Mouse (Mus musculus) embryo, embryonic 10 days (tissue): Measurements from ENCODE around the gene Hnrnpl.

Source experiments
- DNase-seq: peaks from one replicate; pipeline ENCODE4 v3.0.0-alpha.2; 2015; ENCODE audit warnings: low spot score

Gene Hnrnpl

DNA sequence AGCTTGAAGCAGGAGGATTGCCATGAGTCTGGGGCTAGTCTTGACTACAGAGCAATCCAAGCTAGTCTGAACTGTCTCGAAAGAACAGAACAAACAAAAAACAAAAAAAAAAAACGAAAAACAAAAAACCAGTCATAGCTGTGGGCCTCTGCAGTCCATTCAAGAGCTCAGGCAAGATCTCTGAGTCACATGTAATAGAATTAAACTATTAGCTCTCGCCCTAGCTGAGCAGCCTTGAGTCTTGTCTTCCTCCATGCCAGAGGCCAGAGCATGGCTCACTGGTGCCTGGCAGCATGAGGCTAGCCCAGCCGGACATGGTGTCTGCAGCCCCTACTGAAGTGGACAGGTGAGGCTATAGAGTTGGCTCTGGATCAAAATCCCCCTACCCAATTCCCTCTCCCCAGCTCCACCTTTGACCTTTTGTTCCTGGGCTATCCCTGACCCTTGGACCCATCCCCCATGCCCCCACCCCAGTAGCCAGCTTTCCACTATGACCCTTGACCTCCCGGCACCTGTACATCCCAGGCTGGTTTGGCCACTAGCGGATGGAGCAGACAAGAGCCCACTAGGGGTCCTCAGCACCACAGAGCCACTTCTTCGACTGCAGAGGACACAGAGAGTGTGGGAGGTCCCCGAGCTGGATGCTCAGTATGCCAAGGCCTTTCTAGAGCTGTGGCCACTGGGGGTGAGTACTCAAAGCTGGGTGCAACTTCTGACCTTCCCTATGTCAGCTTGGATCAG, 18.1 kb upstream of the Hnrnpl start:
- DNase-seq: peak; percentile 70

- DNase-seq: no peak
Observed at GRCm38 (mm10) chr7:28791706-28792105, 16.6 kb upstream of the Hnrnpl start.

DNA sequence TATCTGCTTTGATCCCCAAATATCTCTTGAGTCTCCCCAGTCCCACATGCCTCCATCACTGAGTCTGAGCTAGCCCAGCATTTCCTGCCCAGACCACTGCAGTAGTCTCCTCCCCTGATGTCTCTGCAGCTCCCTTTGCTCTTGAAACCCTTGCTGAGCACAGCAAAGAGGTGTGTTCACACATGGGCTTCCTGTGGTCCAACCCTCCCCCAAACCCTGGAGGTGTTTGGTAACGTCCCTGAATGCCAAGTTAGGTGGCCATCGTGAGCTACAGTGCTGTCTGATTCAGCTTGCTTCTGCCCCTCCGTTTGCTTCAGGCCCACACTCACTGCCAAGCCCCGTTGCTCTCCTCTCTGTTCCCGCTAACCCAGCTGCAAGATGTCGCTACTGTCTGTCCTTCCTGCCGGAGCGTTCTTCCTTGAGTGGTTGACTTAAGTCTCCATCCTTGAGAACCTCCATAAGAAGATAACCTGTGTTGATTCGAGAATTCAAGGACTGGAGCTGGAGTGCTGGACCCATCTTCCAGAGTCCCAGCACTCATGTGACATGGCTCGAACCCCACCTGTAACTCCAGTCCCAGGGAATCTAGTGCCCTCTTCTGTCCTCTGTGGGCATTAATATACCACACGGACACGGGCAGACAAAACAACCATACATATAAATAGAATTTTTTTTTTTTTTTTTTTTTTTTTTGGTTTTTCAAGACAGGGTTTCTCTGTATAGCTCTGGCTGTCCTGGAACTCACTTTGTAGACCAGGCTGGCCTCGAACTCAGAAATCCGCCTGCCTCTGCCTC, 15.8 kb upstream of the Hnrnpl start:
- DNase-seq: no peak

GRCm38 (mm10) chr7:28793834-28794233, 14.5 kb upstream of the Hnrnpl start:
- DNase-seq: peak; percentile 40

- DNase-seq: no peak
Observed at GRCm38 (mm10) chr7:28794496-28794895, 13.8 kb upstream of the Hnrnpl start.

DNA sequence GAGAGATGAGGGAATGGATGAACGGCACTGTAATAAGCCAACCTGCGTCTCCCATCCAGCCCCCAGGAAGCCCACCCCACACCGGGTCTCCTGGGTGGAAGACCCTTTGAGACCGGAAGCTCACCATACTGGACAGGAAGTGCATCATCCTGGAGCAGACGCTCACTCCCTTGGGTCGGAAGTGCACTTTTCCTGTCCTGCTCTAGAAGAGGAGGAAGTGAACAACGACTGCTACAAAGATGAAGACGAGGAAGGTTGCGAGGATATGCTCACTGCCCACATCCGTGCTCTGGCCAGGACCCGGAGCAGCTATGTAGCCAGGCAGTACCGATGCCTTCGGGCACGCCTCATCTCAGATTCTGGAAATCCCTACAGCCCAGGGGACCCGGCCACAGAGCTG, 12.5 kb upstream of the Hnrnpl start:
- DNase-seq: no peak

DNA sequence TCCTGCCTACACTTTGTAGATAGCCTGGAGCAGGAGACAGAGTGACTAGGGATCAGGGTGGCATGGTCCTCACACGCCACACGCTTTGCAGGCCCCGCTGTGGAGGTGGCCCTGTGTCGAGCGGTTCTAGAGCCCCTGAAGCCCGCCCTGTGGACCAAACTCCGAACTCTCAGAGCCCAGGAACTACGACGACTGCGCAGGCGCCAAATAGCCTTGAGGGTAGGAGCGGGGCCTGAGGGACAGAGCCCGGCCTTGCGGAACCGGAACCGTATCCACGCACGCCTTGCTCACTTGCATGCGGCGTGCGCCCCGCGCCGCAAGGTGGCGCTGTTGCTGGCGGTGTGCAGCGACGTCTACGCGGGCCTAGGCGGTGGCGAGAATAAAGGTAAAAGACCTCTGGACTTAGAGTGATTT, 11.8 kb upstream of the Hnrnpl start:
- peak; percentile 85 for DNase-seq

DNA sequence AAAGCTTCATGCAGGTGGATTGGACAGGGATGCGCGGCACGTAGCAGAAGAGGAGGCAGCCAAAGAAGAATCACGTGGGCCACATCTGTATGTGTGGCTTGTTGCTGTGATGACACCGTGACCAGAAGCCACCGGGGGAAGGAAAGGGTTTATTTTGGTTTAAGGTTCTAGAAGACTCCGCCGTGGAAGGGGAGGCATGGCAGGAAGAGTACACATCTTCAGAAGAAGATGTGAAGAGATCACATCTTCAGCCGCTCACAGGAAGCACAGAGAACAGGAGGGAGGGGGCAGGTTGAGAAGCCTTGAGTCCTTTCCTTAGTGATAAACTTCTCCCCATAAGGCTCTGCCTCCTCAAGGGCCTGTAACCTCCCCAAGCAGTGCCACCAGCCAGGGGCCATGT, 8.3 kb upstream of the Hnrnpl start:
- no peak for DNase-seq

DNA sequence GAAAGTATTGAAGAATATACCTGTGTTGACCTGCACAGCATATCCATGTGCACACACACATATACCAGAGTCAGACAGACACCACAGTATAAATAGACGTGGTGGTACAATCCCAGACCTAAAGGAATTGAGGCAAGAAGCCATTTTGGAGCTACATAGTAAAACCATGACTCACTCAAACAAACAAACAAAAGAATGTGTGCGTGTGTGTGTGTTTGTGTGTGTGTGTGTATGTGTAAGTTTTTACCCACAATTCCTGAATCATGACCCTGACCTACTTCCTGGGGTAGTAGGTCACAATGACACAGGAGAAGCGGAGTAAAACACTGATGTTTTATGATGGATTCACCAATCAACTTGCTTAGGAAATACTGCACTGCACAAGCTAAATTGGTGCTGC, 6.9 kb upstream of the Hnrnpl start:
- no peak for DNase-seq

GRCm38 (mm10) chr7:28801901-28802670, 6.3 kb upstream of the Hnrnpl start:
- peak; percentile 54 for DNase-seq

DNA sequence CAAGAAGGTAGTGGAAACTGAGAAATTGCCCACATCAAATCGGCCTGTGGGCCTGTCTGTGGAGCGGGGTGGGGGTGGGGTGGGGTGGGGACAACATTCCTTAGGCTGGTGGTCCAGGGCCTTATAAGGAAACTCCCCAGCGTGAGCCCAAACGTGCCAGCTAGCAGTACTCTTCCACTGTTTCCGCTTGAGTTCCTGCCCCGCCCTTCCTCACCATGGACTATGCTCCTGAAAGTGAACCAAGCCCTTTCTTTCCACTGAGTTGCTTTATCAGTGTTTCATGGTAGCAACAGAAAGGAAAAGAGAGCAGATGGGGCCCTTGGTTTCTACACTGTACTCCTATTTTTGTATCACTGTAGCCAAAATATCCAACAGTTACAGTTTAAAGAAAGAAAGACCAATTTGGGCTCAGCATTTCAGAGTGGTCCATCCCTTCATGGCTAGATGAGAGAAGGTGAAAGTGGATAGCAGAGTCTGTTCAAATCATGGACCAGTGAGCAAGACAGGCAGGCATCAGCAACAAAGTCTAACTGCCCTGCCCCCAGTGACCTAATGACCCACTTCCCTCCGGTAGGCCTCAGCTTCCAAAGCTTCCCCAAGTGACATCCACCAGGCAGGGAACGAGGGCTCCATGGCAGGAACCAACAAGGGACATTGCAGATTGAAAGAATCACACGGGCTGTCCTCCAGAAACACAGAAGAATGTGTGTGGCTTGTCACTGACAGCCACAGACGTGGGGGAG, 5.3 kb upstream of the Hnrnpl start:
- DNase-seq: peak; percentile 84

DNA sequence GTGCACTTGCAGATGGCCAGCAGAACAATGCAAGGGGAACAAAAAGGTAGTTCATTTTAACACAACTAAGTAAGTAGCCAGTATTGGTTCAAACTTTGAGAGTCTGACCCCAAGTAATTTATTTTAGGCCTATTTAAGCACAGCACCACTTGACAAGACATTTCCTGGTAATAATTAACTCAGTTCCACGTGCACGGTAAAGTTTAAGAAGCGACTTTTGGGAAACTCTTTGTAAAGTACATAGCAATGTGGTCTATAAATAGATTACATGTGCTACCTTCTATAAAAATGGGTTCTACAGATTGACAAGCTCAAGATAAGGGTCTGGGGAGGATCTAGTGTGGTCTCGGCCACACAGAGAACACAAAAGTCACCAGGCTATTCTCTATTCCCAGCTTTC, 4.6 kb upstream of the Hnrnpl start:
- DNase-seq: no peak

GRCm38 (mm10) chr7:28806869-28807268, 1.5 kb upstream of the Hnrnpl start:
- DNase-seq: no peak

DNA sequence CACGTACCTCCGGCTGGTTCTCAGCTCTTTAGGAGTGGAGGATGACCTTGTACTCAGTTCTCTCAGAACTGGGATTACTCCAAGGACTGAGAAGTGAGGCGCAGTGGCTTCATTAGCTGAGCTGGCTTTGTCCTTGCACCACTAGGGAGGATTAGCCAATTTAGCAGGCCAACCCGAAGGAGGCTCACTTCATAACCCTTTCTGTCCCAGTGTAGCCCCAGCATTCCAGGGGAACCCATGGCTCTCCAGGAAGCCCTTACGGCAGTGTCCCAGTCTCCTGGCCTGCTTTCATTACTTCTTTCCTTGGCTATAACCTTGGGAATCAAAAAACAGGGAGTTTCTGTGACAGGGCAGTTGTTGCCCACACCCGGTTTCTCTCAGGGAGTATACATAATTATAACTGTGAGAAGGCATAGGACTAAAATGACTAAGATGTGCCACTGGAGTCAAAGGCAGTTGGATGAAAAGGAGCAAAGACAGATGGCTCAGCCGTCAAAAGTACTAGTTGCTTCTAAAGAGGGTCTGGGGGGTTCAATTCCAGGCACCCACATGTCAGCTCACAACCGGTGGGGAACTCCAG, 610 bp upstream of the Hnrnpl start:
- DNase-seq: no peak

DNA sequence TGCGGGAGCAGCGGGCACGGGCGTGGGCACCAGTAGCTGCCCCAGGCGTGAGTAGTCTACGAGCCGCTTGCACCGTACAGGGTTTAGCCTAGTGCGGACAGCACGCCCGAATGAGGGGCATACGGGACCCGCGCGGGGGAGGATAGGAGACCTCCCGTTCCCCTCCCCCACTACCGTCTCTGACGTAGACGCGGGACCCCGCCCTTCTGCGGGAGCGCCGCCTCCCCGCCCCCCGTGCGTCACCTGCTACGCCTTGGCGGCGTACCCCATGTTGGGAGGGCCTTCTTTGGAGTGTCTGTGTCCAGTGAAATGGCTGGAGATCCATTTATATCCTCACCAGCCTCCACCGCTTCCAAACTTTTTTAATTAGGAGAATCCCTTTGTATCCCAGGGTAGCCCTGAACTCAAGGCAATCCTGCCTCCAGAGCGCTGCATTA, 634 bp downstream of the Hnrnpl start:
- DNase-seq: peak; percentile 94

DNA sequence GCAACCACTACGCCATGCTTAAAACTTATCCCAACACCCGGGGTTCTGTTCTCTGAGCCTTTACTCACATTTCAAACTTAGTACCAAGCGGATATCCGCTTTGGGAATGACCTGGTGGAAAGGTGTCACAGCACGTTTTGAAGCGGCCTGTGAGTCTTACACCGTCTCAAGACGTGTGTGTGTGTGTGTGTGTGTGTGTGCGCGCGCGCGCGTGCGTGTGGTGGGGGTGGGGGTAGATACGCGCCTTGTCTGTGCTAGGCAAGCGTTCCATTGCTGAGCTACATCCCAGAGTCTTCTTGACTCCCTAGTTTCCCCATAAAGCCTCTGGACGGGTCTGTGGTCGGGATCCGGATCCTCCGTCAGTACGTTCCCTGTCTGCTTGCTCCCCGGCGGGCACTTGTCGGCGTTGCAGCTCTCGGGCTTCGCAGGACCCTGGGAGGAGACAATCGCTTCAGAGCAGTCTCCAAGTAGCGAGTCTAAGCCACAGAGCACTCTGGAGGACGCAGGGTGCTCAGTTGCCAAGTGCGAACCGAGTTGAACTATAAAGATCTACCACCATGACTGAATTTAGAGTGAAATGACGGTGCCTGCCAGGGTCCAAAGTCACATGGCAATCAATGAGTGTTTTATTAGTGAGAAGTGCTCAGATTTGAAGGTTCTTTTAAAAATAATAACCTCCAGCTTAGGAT, 1.2 kb downstream of the Hnrnpl start:
- peak; percentile 74 for DNase-seq

DNA sequence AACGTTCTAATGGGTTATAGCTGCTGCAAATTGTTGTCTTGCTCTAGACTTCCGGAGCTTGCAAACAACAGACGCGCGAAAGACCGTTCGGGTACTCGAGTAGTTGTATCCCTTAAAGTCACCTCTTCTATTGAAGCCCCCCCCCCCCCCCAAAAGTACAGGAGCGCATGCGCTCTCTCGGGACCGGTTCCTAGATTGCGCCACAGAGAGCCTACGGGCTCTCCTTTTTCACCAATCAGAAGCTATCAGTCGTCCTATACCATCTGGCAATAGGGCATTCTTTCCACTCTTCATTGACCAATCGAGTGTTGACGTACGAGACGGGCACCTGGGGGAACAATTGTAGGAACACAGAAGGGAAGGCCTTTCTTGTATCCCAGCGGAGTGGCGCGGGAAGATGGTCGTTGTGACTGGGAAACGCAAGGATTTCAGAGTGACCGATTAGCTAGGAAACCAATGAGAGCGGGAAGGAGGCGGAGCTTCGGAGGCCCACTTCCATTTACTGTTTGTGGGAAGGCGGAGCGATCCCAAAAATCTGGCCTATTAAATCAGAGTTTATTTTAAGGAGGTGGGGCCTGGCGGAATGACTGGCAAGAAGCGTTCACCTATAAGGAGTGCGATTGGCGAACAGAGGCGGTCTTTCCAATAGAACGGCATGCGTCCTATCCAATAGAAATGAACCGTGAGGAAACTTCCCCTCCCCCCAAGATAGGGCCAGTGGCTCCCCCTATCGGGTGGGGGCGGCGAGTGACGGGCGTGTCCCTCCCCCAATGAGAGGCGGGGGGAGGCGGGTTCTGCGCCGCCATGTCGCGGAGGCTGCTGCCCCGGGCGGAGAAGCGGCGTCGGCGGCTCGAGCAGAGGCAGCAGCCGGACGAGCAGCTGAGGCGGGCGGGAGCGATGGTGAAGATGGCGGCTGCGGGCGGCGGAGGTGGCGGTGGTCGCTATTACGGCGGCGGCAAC, 2.0 kb downstream of the Hnrnpl start:
- DNase-seq: peak; percentile 99

GRCm38 (mm10) chr7:28811228-28811627, 2.9 kb downstream of the Hnrnpl start:
- peak; percentile 95 for DNase-seq

DNA sequence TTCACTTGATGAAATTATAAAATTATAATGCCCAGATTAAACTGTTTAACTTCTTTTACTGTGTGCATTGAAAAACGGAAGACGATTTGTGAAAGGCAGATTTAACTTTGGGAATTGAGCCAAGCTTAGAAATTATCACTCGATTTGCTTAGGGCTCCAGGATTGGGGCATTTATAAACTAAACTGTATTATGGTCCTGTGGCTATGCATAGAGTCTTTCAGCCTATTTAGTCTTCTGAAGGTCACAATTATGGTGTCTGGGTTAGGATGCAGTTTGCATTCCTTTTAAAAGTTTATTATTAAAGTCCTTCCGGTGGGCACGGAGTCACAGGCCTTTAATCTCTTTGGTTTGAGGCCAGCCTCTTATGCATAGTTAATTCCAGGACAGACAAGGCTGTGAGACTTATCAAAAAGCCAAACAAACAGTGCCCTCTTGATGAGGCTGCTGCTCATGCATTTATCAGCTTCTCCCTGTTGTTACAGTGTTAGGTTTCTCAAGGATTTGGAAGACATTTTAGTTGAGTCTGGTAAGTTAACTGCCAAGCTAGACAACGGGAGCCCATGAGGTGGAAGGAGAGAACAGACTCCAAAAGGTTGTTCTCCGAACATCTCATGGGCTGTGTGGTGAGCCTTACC, 3.4 kb downstream of the Hnrnpl start:
- no peak for DNase-seq
